In the genomic region with DNA sequence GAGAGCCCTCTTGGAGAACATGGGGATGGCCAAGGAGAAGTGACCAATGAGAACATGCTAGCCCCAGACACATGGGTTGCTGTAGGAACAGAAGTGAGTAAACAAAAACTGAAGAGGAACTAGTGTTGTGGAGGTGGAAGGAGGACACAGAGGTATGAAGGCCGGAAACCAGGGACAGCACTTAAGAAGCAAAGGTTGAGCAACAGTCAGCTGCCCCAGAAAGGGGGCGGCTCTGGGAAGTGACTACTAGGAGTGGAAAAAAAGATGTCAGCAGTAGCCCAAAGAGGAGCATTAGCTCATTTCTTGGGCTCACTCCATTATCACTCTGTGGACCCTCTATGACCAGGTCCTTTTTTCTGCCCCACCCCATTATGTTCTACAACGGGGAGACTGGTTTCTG, we compare ENCODE assay signal across 33 mouse cellular contexts. TPM values are rescaled to one million over a fixed set of nuclear protein-coding genes. Genes with fewer than 3 reads are reported as not detected.
DNase-seq lines count a peak whose midpoint lies in the region; ATAC-seq and TF ChIP-seq lines count a peak whose summit lies in the region.
"Had no signal": no experiment of that assay in that cellular context is flagged by ENCODE, and none has a peak within 500 bp of the region (broad histone marks: within the 10 kb centered on the region; RNA-seq: fewer than 3 reads in every experiment).

No protein-coding gene starts in this region.

- in situ Hi-C loops in CH12.LX (cut with MboI; ENCODE audit: low pct_ligation_motif_present, low pct_unique_long_range_greater_than_20kb, low sequenced_read_pairs), result no loop called here

- no peak overlapping the region for H3K4me3 ChIP-seq in lung, postnatal 0 days (ENCODE audit: low read depth, low read length)
- no peak overlapping the region for H3K4me3 ChIP-seq in CH12.LX (replicated peaks in 1 of 3; ENCODE audit: low read depth in 2 of 3, low read length in 2 of 3, poor library complexity in 1 of 3)
- H3K4me3 ChIP-seq in gastrocnemius, adult 2 months, result no peak overlapping the region
- H3K4me3 ChIP-seq: embryonic facial prominence, embryonic 13.5 days; forebrain, embryonic 10.5 days; forebrain, embryonic 15.5 days; heart, embryonic 10.5 days; heart, embryonic 15.5 days; hindbrain, embryonic 13.5 days; limb, embryonic 10.5 days; limb, embryonic 15.5 days; liver, embryonic 15.5 days; neural tube, embryonic 13.5 days; stomach, embryonic 15.5 days had no signal

- no peak overlapping the region for H3K4me2 ChIP-seq in lung, postnatal 0 days (replicated peaks; ENCODE audit: low read depth, low read length)
- H3K4me2 ChIP-seq in CH12.LX (ENCODE audit: insufficient read depth, low read depth, poor library complexity, severe bottlenecking), result no peak overlapping the region
- H3K4me2 ChIP-seq: embryonic facial prominence, embryonic 13.5 days; forebrain, embryonic 15.5 days; heart, embryonic 15.5 days; hindbrain, embryonic 13.5 days; limb, embryonic 15.5 days; liver, embryonic 15.5 days; neural tube, embryonic 13.5 days; stomach, embryonic 15.5 days had no signal

- no peak for TF ChIP-seq EP300 in lung, postnatal 0 days (IDR thresholded peaks at IDR 0.05)
- TF ChIP-seq EP300 in CH12.LX (IDR thresholded peaks at IDR 0.05; ENCODE audit: low read length), result no peak

- TF ChIP-seq RAD21 in CH12.LX (IDR thresholded peaks at IDR 0.05; ENCODE audit: low read depth, low read length), result no peak

- 69% methylated on average over 3 of the region's 3 CpGs for whole genome bisulfite sequencing in lung, postnatal 0 days

- dilution Hi-C loops in CH12.LX (cut with MboI; ENCODE audit: extremely low pct_ligation_motif_present, extremely low pct_unique_long_range_greater_than_20kb, low sequenced_read_pairs), result no loop called here

- peaks cover 12% of the 10 kb centered on the region; the same call in 1 of the 2 replicates for H3K4me1 ChIP-seq in lung, postnatal 0 days (ENCODE audit: insufficient read depth, low read depth, low read length)
- peaks cover 11 to 23% of the 10 kb centered on the region in 2 experiments for H3K4me1 ChIP-seq in CH12.LX (ENCODE audit: control insufficient read depth in 1 of 2, insufficient read depth in 2 of 2)

- TF ChIP-seq POLR2A in CH12.LX (IDR thresholded peaks at IDR 0.05; ENCODE audit: low read depth, low read length), result no peak

- no peak for TF ChIP-seq CTCF in lung, postnatal 0 days (IDR thresholded peaks at IDR 0.05)
- no peak for TF ChIP-seq CTCF in CH12.LX (conservative IDR thresholded peaks at IDR 0.05 in 1 of 2, IDR thresholded peaks at IDR 0.05 in 1 of 2; ENCODE audit: low read depth in 2 of 2, low read length in 2 of 2)
- no peak for TF ChIP-seq CTCF in gastrocnemius, adult 2 months (IDR thresholded peaks at IDR 0.05)

- intact Hi-C loops in gastrocnemius, adult 2 months (cut with DNase I), result no loop called here

- no peaks in the 10 kb centered on the region for H3K27me3 ChIP-seq in lung, postnatal 0 days (replicated peaks; ENCODE audit: insufficient read depth, low read length)
- no peaks in the 10 kb centered on the region for H3K27me3 ChIP-seq in CH12.LX (replicated peaks)
- H3K27me3 ChIP-seq: embryonic facial prominence, embryonic 13.5 days; forebrain, embryonic 15.5 days; heart, embryonic 15.5 days; hindbrain, embryonic 13.5 days; limb, embryonic 15.5 days; liver, embryonic 15.5 days; neural tube, embryonic 13.5 days; stomach, embryonic 15.5 days had no signal

- H3K9ac ChIP-seq in lung, postnatal 0 days (replicated peaks; ENCODE audit: low read depth), result no peak overlapping the region
- H3K9ac ChIP-seq in CH12.LX (ENCODE audit: insufficient read depth, low read depth), result no peak overlapping the region
- H3K9ac ChIP-seq: embryonic facial prominence, embryonic 13.5 days; forebrain, embryonic 15.5 days; heart, embryonic 15.5 days; hindbrain, embryonic 13.5 days; limb, embryonic 15.5 days; liver, embryonic 15.5 days; neural tube, embryonic 13.5 days; stomach, embryonic 15.5 days had no signal

- H3K27ac ChIP-seq in lung, postnatal 0 days (ENCODE audit: low read length), result no peak overlapping the region
- H3K27ac ChIP-seq in CH12.LX (ENCODE audit: insufficient read depth, low read depth), result no peak overlapping the region
- H3K27ac ChIP-seq in gastrocnemius, adult 2 months, result no peak overlapping the region
- H3K27ac ChIP-seq: embryonic facial prominence, embryonic 13.5 days; forebrain, embryonic 10.5 days; forebrain, embryonic 15.5 days; heart, embryonic 10.5 days; heart, embryonic 15.5 days; hindbrain, embryonic 13.5 days; kidney, postnatal 0 days; limb, embryonic 10.5 days; limb, embryonic 15.5 days; liver, embryonic 15.5 days; neural tube, embryonic 13.5 days; stomach, embryonic 15.5 days had no signal

- no peaks in the 10 kb centered on the region for H3K9me3 ChIP-seq in lung, postnatal 0 days (ENCODE audit: low read length)
- no peaks in the 10 kb centered on the region for H3K9me3 ChIP-seq in CH12.LX (replicated peaks; ENCODE audit: low read length)
- H3K9me3 ChIP-seq: embryonic facial prominence, embryonic 13.5 days; forebrain, embryonic 10.5 days; forebrain, embryonic 15.5 days; G1E; heart, embryonic 10.5 days; heart, embryonic 15.5 days; hindbrain, embryonic 13.5 days; limb, embryonic 10.5 days; limb, embryonic 15.5 days; liver, embryonic 15.5 days; neural tube, embryonic 13.5 days; stomach, embryonic 15.5 days had no signal

- no peaks in the 10 kb centered on the region for H3K79me2 ChIP-seq in CH12.LX (replicated peaks; ENCODE audit: control insufficient read depth, extremely low read depth, insufficient read depth, poor library complexity, severe bottlenecking)

- no peaks in the 10 kb centered on the region for H3K36me3 ChIP-seq in lung, postnatal 0 days (ENCODE audit: insufficient read depth, low read length)
- H3K36me3 ChIP-seq in CH12.LX (replicated peaks in 1 of 2; ENCODE audit: control insufficient read depth in 1 of 2, insufficient read depth in 1 of 2, low read length in 1 of 2), result no peaks in the 10 kb centered on the region
- H3K36me3 ChIP-seq: embryonic facial prominence, embryonic 13.5 days; forebrain, embryonic 10.5 days; forebrain, embryonic 15.5 days; G1E; heart, embryonic 10.5 days; heart, embryonic 15.5 days; hindbrain, embryonic 13.5 days; limb, embryonic 10.5 days; limb, embryonic 15.5 days; liver, embryonic 15.5 days; neural tube, embryonic 13.5 days; stomach, embryonic 15.5 days had no signal

- DNase-seq in lung, postnatal 0 days (ENCODE audit: low spot score), result peak; percentile 47
- no peak for DNase-seq in lung, postnatal 10 days
- peak; percentile 38 for DNase-seq in CH12.LX (ENCODE audit: extremely low read depth)
- no peak for DNase-seq in ovary, postnatal 14 days (ENCODE audit: low spot score)
- DNase-seq in gastrocnemius, adult 2 months, result no peak
- DNase-seq: adrenal gland, adult 8-10 months; B cell, adult 2 months; cerebellum, adult 11 months; cerebellum, adult 9-11 months; gastrocnemius, postnatal 14 days; heart, adult 11 months; kidney, adult 8-10 months; kidney, postnatal 4 days; midbrain, embryonic 14.5 days; retina, postnatal 1 day; right cerebral cortex, postnatal 25 days; thymus, postnatal 14 days had no signal

- peak; percentile 39 for ATAC-seq in lung, postnatal 0 days
- ATAC-seq in hematopoietic stem cell, adult 5-6 weeks (replicated peaks in 1 of 2; ENCODE audit: insufficient read depth in 1 of 2, low FRiP score in 2 of 2, low TSS enrichment in 1 of 2, low read depth in 1 of 2, poor library complexity in 2 of 2, severe bottlenecking in 2 of 2), result peak; percentile 37 to 63; a peak in 2 of 4 replicates
- ATAC-seq in neutrophil, adult 5-6 weeks (ENCODE audit: extremely low read depth, insufficient number of reproducible peaks, low FRiP score, poor library complexity, severe bottlenecking), result peak; percentile 91
- ATAC-seq: forebrain, embryonic 15.5 days; intestine, embryonic 16.5 days had no signal

TF ChIP-seq in CH12.LX, 34 proteins besides CTCF, POLR2A, EP300 and RAD21:
- TF ChIP-seq JUND (conservative IDR thresholded peaks at IDR 0.05; ENCODE audit: low read depth, low read length), result peak; percentile 50; the same call in 1 of the 2 replicates
- peak; percentile 94 for TF ChIP-seq MEF2A (IDR thresholded peaks at IDR 0.05; ENCODE audit: borderline replicate concordance, low read depth, low read length)
- TF ChIP-seq CHD1 (IDR thresholded peaks at IDR 0.05; ENCODE audit: low read depth, low read length), result no peak
- TF ChIP-seq ETS1 (conservative IDR thresholded peaks at IDR 0.05; ENCODE audit: low read depth, low read length), result peak; percentile 66; the same call in 1 of the 2 replicates
- no peak for TF ChIP-seq MAFK (IDR thresholded peaks at IDR 0.05; ENCODE audit: insufficient replicate concordance, low read length)
- TF ChIP-seq JUN (IDR thresholded peaks at IDR 0.05; ENCODE audit: insufficient read depth, low read depth, low read length), result peak; percentile 74

RNA-seq across cellular contexts. Expression of a gene that starts 23.0 kb away (rescaled TPM):
- polyA plus RNA-seq in lung, postnatal 0 days (2015; fragmentation: Nextera tagmentation; extraction: Ambion mirVana), result 10.9 and 14.3 TPM in 2 replicates
- total RNA-seq in CH12.LX (2012; rRNA removed) (2.5 and 3.4 TPM in 2 replicates), CH12.LX (2014; rRNA removed) (2.9 and 3.4 TPM in 2 replicates)
- 15.0 and 17.4 TPM in 2 replicates for polyA plus RNA-seq in CH12.LX (2012; ENCODE audit: insufficient read length, low read depth)
- total RNA-seq in hematopoietic stem cell, adult 5-6 weeks (2017), result 5.7 and 6.2 TPM in 2 replicates
- total RNA-seq in neutrophil, adult 5-6 weeks (2017), result 94.7 and 94.9 TPM in 2 replicates
- 1 to 10 TPM; 7.9 to 8.5 TPM for total RNA-seq in gastrocnemius, adult 2 months (2021)

Comparison
In these comparisons a context has a peak if more than half of its experiments do, and no peak if none do; other contexts are left out.
1. DNase-seq: peak in lung, postnatal 0 days (single experiment) and CH12.LX (single experiment); none in lung, postnatal 10 days (single experiment), ovary, postnatal 14 days (single experiment) and gastrocnemius, adult 2 months (single experiment).
2. ATAC-seq: peak in every context shown above with its lines; median percentile 91 in neutrophil, adult 5-6 weeks; 50 in hematopoietic stem cell, adult 5-6 weeks; 39 in lung, postnatal 0 days.
3. RNA of a gene that starts 23.0 kb away (total RNA-seq): 94.7 to 94.9 TPM in neutrophil, adult 5-6 weeks; 7.9 to 8.5 TPM in gastrocnemius, adult 2 months, 5.7 to 6.2 TPM in hematopoietic stem cell, adult 5-6 weeks and 2.5 to 3.4 TPM in CH12.LX; every median in the first group is over 10 times any median in the second.